In genomic region chr1:89108340-89108896, GRCm38 (mm10) we compare ENCODE assay signal across 7 mouse cellular contexts. TPM values are rescaled to one million over a fixed set of nuclear protein-coding genes. Genes with fewer than 3 reads are reported as not detected.
DNase-seq lines count a peak whose midpoint lies in the region; ATAC-seq lines count a peak whose summit lies in the region.

No protein-coding gene starts in this region.

- WGBS in embryonic facial prominence, embryonic 11.5 days, result 13% methylated on average over 6 of the region's 6 CpGs

- peak; percentile 78 for DNase-seq in urinary bladder, postnatal 14 days (ENCODE audit: low spot score)
- no peak for DNase-seq in urinary bladder, adult 2 months (ENCODE audit: low spot score)
- peak; percentile 66 for DNase-seq in embryonic facial prominence, embryonic 11.5 days (ENCODE audit: low spot score)
- DNase-seq in kidney, postnatal 14 days, result peak; percentile 84
- DNase-seq in lung, postnatal 36 days, result peak; percentile 78
- no peak for DNase-seq in cerebellum, adult 18-20 months
- no peak for DNase-seq in right cerebral cortex, postnatal 10 days (ENCODE audit: low spot score in 2 of 2)

- H3K4me2 ChIP-seq in embryonic facial prominence, embryonic 11.5 days (ENCODE audit: low read depth, low read length), result no peak overlapping the region

- H3K9me3 ChIP-seq in embryonic facial prominence, embryonic 11.5 days (replicated peaks; ENCODE audit: control insufficient read depth, low read length), result no peaks in the 10 kb centered on the region

- H3K4me1 ChIP-seq in embryonic facial prominence, embryonic 11.5 days (ENCODE audit: control insufficient read depth, insufficient read depth, low read length), result peaks cover 13% of the 10 kb centered on the region

- no peak overlapping the region for H3K9ac ChIP-seq in embryonic facial prominence, embryonic 11.5 days (replicated peaks; ENCODE audit: low read length)

- H3K27me3 ChIP-seq in embryonic facial prominence, embryonic 11.5 days (ENCODE audit: control insufficient read depth, insufficient read depth, low read length), result no peaks in the 10 kb centered on the region

- no peaks in the 10 kb centered on the region for H3K36me3 ChIP-seq in embryonic facial prominence, embryonic 11.5 days (replicated peaks; ENCODE audit: control insufficient read depth, insufficient read depth, low read depth, low read length)

- no peak; the same call in 1 of the 2 replicates for ATAC-seq in embryonic facial prominence, embryonic 11.5 days (replicated peaks; ENCODE audit: insufficient number of reproducible peaks, low FRiP score, low TSS enrichment, low read depth)

- H3K27ac ChIP-seq in embryonic facial prominence, embryonic 11.5 days (replicated peaks; ENCODE audit: low read depth, low read length), result peak overlapping the region; percentile 67

- no peak overlapping the region for H3K4me3 ChIP-seq in embryonic facial prominence, embryonic 11.5 days (ENCODE audit: low read depth, low read length)

RNA-seq across cellular contexts. Expression of gene Sh3bp4, which starts 38.2 kb away (rescaled TPM):
- 11.4 and 12.0 TPM in 2 replicates for polyA plus RNA-seq in urinary bladder, adult 2 months (2012; rRNA removed)
- 22.0 and 25.2 TPM in 2 replicates for polyA plus RNA-seq in embryonic facial prominence, embryonic 11.5 days (2014; fragmentation: Nextera tagmentation; extraction: Ambion mirVana)

Comparison
In these comparisons a context has a peak if more than half of its experiments do, and no peak if none do; other contexts are left out.
1. DNase-seq: peak in urinary bladder, postnatal 14 days (single experiment), embryonic facial prominence, embryonic 11.5 days (single experiment), kidney, postnatal 14 days (single experiment) and lung, postnatal 36 days (single experiment); none in urinary bladder, adult 2 months (single experiment), cerebellum, adult 18-20 months (0 of 2) and right cerebral cortex, postnatal 10 days (0 of 2).